ENCODE assay signal across 10 mouse cellular contexts in the genomic region with DNA sequence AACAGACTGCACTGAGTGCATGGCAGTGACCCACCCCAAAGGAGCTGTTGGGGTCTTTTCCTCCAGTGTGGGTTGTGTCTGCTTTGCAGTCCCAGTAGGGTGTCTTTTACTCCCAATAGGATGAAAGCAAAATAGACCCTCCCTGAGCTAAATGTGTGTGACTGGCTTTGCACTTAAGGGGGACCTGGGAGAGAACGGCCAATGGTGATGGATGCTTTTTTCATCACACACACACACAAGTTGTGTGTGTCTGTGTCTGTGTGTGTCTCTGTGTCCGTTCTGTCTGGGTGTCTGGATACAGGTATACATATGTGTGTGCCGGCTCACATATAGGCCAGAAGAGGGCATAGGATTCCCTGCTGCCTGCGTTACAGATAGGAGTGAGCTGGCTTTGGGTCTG. TPM values are rescaled to one million over a fixed set of nuclear protein-coding genes. Genes with fewer than 3 reads are reported as not detected.
A peak's percentile ranks its signal among the peaks of the same experiment; 100 is the strongest.
DNase-seq lines count a peak whose midpoint lies in the region; ATAC-seq lines count a peak whose summit lies in the region.
"Had no signal": no experiment of that assay in that cellular context is flagged by ENCODE, and none has a peak within 500 bp of the region (broad histone marks: within the 10 kb centered on the region; RNA-seq: fewer than 3 reads in every experiment).

No protein-coding gene starts in this region.

- H3K9me3 ChIP-seq in heart, embryonic 14.5 days (ENCODE audit: control insufficient read depth, low read length), result no peaks in the 10 kb centered on the region
- no peaks in the 10 kb centered on the region for H3K9me3 ChIP-seq in midbrain, embryonic 10.5 days (replicated peaks)
- H3K9me3 ChIP-seq in midbrain, embryonic 11.5 days (ENCODE audit: control insufficient read depth, low read length), result no peaks in the 10 kb centered on the region
- H3K9me3 ChIP-seq in hindbrain, embryonic 16.5 days (ENCODE audit: control insufficient read depth, low read length), result no peaks in the 10 kb centered on the region
- H3K9me3 ChIP-seq in stomach, embryonic 15.5 days, result no peaks in the 10 kb centered on the region

- no peak overlapping the region for H3K9ac ChIP-seq in heart, embryonic 14.5 days (ENCODE audit: low read length)
- no peak overlapping the region for H3K9ac ChIP-seq in midbrain, embryonic 11.5 days (ENCODE audit: low read length)
- H3K9ac ChIP-seq in hindbrain, embryonic 16.5 days (ENCODE audit: low read depth, low read length), result no peak overlapping the region
- H3K9ac ChIP-seq in stomach, embryonic 15.5 days, result no peak overlapping the region

- no peaks in the 10 kb centered on the region for H3K27me3 ChIP-seq in heart, embryonic 14.5 days (ENCODE audit: control insufficient read depth, insufficient read depth, low read length)
- no peaks in the 10 kb centered on the region for H3K27me3 ChIP-seq in midbrain, embryonic 10.5 days (ENCODE audit: low read depth, poor library complexity, severe bottlenecking)
- no peaks in the 10 kb centered on the region for H3K27me3 ChIP-seq in midbrain, embryonic 11.5 days (ENCODE audit: control insufficient read depth, insufficient read depth, low read length)
- H3K27me3 ChIP-seq in hindbrain, embryonic 16.5 days (replicated peaks; ENCODE audit: control insufficient read depth, insufficient read depth, low read length), result no peaks in the 10 kb centered on the region
- no peaks in the 10 kb centered on the region for H3K27me3 ChIP-seq in stomach, embryonic 15.5 days (replicated peaks)

- H3K27ac ChIP-seq in heart, embryonic 14.5 days (replicated peaks in 1 of 2; ENCODE audit: control insufficient read depth in 1 of 2, insufficient read depth in 1 of 2, low read depth in 2 of 2, low read length in 2 of 2), result peak overlapping the region; percentile 78 to 88; a peak in 2 of 4 replicates
- H3K27ac ChIP-seq in midbrain, embryonic 10.5 days (replicated peaks), result peak overlapping the region; percentile 46; the same call in 1 of the 2 replicates
- no peak overlapping the region for H3K27ac ChIP-seq in midbrain, embryonic 11.5 days (ENCODE audit: low read depth, low read length)
- peak overlapping the region; percentile 50; the same call in 1 of the 2 replicates for H3K27ac ChIP-seq in hindbrain, embryonic 16.5 days (ENCODE audit: low read depth, low read length)
- 0 out of 2 replicates have a peak overlapping the region, but pooled peaks have one; percentile 82 for H3K27ac ChIP-seq in stomach, embryonic 15.5 days

- no peak overlapping the region for H3K4me2 ChIP-seq in heart, embryonic 14.5 days (ENCODE audit: low read length)
- H3K4me2 ChIP-seq in midbrain, embryonic 11.5 days, result no peak overlapping the region
- no peak overlapping the region for H3K4me2 ChIP-seq in hindbrain, embryonic 16.5 days (ENCODE audit: low read length)
- no peak overlapping the region for H3K4me2 ChIP-seq in stomach, embryonic 15.5 days

- no peak for ATAC-seq in heart, embryonic 14.5 days (ENCODE audit: insufficient number of reproducible peaks, insufficient read depth, low FRiP score, low read depth)
- no peak for ATAC-seq in midbrain, embryonic 11.5 days (ENCODE audit: low FRiP score)
- ATAC-seq in hindbrain, embryonic 16.5 days, result 0 out of 2 replicates have a peak, but pooled peaks have one; percentile 19
- no peak for ATAC-seq in stomach, embryonic 15.5 days (ENCODE audit: insufficient read depth, low FRiP score, low read depth)

- 66% methylated on average over 4 of the region's 4 CpGs for WGBS in heart, embryonic 14.5 days
- 47% methylated on average over 4 of the region's 4 CpGs for WGBS in midbrain, embryonic 10.5 days
- WGBS in midbrain, embryonic 11.5 days, result 58% methylated on average over 4 of the region's 4 CpGs
- WGBS in hindbrain, embryonic 16.5 days, result 45% methylated on average over 4 of the region's 4 CpGs
- 71% methylated on average over 4 of the region's 4 CpGs for WGBS in stomach, embryonic 15.5 days

- DNase-seq in heart, adult 18-20 months, result no peak
- no peak for DNase-seq in midbrain, embryonic 10.5 days (ENCODE audit: low spot score)
- no peak for DNase-seq in midbrain, embryonic 11.5 days (ENCODE audit: low spot score, missing footprints)
- no peak for DNase-seq in right cerebral cortex, adult 2 months (ENCODE audit: low spot score in 2 of 2)
- DNase-seq in urinary bladder, postnatal 4 days (ENCODE audit: low spot score in 2 of 2), result no peak
- DNase-seq: gastrocnemius, postnatal 10 days; liver had no signal

- H3K4me3 ChIP-seq in heart, embryonic 14.5 days (ENCODE audit: control insufficient read depth in 1 of 2, insufficient read depth in 1 of 2, low read depth in 1 of 2, low read length in 2 of 2), result no peak overlapping the region
- no peak overlapping the region for H3K4me3 ChIP-seq in midbrain, embryonic 10.5 days
- no peak overlapping the region for H3K4me3 ChIP-seq in midbrain, embryonic 11.5 days (ENCODE audit: low read depth, low read length)
- no peak overlapping the region for H3K4me3 ChIP-seq in hindbrain, embryonic 16.5 days (ENCODE audit: low read length)
- no peak overlapping the region for H3K4me3 ChIP-seq in stomach, embryonic 15.5 days (replicated peaks)

- H3K36me3 ChIP-seq in heart, embryonic 14.5 days (ENCODE audit: control insufficient read depth, insufficient read depth, low read length), result no peaks in the 10 kb centered on the region
- no peaks in the 10 kb centered on the region for H3K36me3 ChIP-seq in midbrain, embryonic 10.5 days
- no peaks in the 10 kb centered on the region for H3K36me3 ChIP-seq in midbrain, embryonic 11.5 days (ENCODE audit: control insufficient read depth, insufficient read depth, low read length)
- no peaks in the 10 kb centered on the region for H3K36me3 ChIP-seq in hindbrain, embryonic 16.5 days (ENCODE audit: control insufficient read depth, insufficient read depth, low read length)
- no peaks in the 10 kb centered on the region for H3K36me3 ChIP-seq in stomach, embryonic 15.5 days

- peaks cover 47 to 72% of the 10 kb centered on the region in 2 experiments for H3K4me1 ChIP-seq in heart, embryonic 14.5 days (ENCODE audit: control insufficient read depth in 2 of 2, insufficient read depth in 2 of 2, low read length in 2 of 2)
- H3K4me1 ChIP-seq in midbrain, embryonic 10.5 days, result peaks cover 67% of the 10 kb centered on the region
- H3K4me1 ChIP-seq in midbrain, embryonic 11.5 days (ENCODE audit: control insufficient read depth, insufficient read depth, low read length), result peaks cover 32% of the 10 kb centered on the region
- H3K4me1 ChIP-seq in hindbrain, embryonic 16.5 days (ENCODE audit: control insufficient read depth, insufficient read depth, low read depth, low read length), result peaks cover 53% of the 10 kb centered on the region
- H3K4me1 ChIP-seq in stomach, embryonic 15.5 days, result peaks cover 51% of the 10 kb centered on the region

RNA-seq across cellular contexts. Expression of a gene that starts 9.5 kb away (rescaled TPM):
- polyA plus RNA-seq in heart, embryonic 14.5 days (2014; fragmentation: Nextera tagmentation; extraction: Ambion mirVana), result 40.7 and 41.5 TPM in 2 replicates
- total RNA-seq in heart, adult 18-20 months (2021), result 10 to 100 TPM; 16.4 to 19.8 TPM
- polyA plus RNA-seq in midbrain, embryonic 10.5 days (2016; fragmentation: Nextera tagmentation; extraction: Ambion mirVana), result 79.2 and 79.8 TPM in 2 replicates
- polyA plus RNA-seq in midbrain, embryonic 11.5 days (2014; fragmentation: Nextera tagmentation; extraction: Ambion mirVana), result 89.8 and 92.6 TPM in 2 replicates
- 64.8 and 69.2 TPM in 2 replicates for polyA plus RNA-seq in hindbrain, embryonic 16.5 days (2015; fragmentation: Nextera tagmentation; extraction: Ambion mirVana)
- polyA plus RNA-seq in stomach, embryonic 15.5 days (2015; fragmentation: Nextera tagmentation; extraction: Ambion mirVana), result 52.8 and 54.8 TPM in 2 replicates
